Mouse (Mus musculus) 3134 (cell line): ENCODE results near the gene Stard7.
A peak's percentile ranks its signal among the peaks of the same experiment; 100 is the strongest.

Experiments used
- DNase-seq: peaks from one replicate; pipeline ENCODE4 v3.0.0-alpha.2; 2011; ENCODE audit warnings: low spot score; ENCODE audit not compliant: insufficient read length; ENCODE audit errors: extremely low read depth

The Stard7 gene

GRCm38 (mm10) chr2:127319071-127319470 is 49.1 kb downstream of the Stard7 start:
- DNase-seq = no peak

- no peak for DNase-seq
Measured at GRCm38 (mm10) chr2:127322671-127323285, 52.8 kb downstream of the Stard7 start.

GRCm38 (mm10) chr2:127323667-127324066 is 53.6 kb downstream of the Stard7 start:
- peak; percentile 56 for DNase-seq

GRCm38 (mm10) chr2:127324456-127324855 is 54.4 kb downstream of the Stard7 start:
- DNase-seq = no peak

- no peak for DNase-seq
Measured at GRCm38 (mm10) chr2:127328090-127328851, 58.3 kb downstream of the Stard7 start.

- no peak for DNase-seq
Measured at GRCm38 (mm10) chr2:127332807-127333570, 63.0 kb downstream of the Stard7 start.

GRCm38 (mm10) chr2:127333945-127334603 is 64.1 kb downstream of the Stard7 start:
- no peak for DNase-seq

- no peak for DNase-seq
Measured at GRCm38 (mm10) chr2:127335078-127335541, 65.1 kb downstream of the Stard7 start.

- no peak for DNase-seq
Measured at GRCm38 (mm10) chr2:127335767-127336496, 65.9 kb downstream of the Stard7 start, which contains the start of gene Dusp2. Gene Dusp2 (plus strand): TSS chr2:127336159.

- DNase-seq = no peak
Measured at GRCm38 (mm10) chr2:127336497-127336832, 66.4 kb downstream of the Stard7 start.

GRCm38 (mm10) chr2:127336885-127337284 is 66.9 kb downstream of the Stard7 start:
- no peak for DNase-seq

GRCm38 (mm10) chr2:127337531-127337930 is 67.5 kb downstream of the Stard7 start:
- DNase-seq = no peak

GRCm38 (mm10) chr2:127338012-127338411 is 68.0 kb downstream of the Stard7 start:
- DNase-seq = no peak

GRCm38 (mm10) chr2:127338416-127338815 is 68.4 kb downstream of the Stard7 start, which contains the start of gene Astl:
Gene Astl (plus strand): TSS chr2:127338639.
- DNase-seq = no peak

GRCm38 (mm10) chr2:127338833-127339232 is 68.8 kb downstream of the Stard7 start:
- DNase-seq = no peak

- no peak for DNase-seq
Measured at GRCm38 (mm10) chr2:127339262-127339661, 69.2 kb downstream of the Stard7 start.

GRCm38 (mm10) chr2:127341159-127341558 is 71.1 kb downstream of the Stard7 start:
- DNase-seq = no peak

GRCm38 (mm10) chr2:127346334-127346733 is 76.3 kb downstream of the Stard7 start:
- no peak for DNase-seq

GRCm38 (mm10) chr2:127347147-127347985 is 77.3 kb downstream of the Stard7 start:
- no peak for DNase-seq
